Mouse (Mus musculus): ENCODE data around the gene Vmn1r181. TPM values are rescaled to one million over a fixed set of nuclear protein-coding genes. Genes with fewer than 3 reads are reported as not detected.

The Vmn1r181 gene
- total RNA-seq (2023): not detected

GRCm38 (mm10) chr7:23974315-23974714 lies at the start of gene Vmn1r181:
Gene Vmn1r181, plus strand, starts transcription at chr7:23974615.

GRCm38 (mm10) chr7:23926678-23927077 lies 47.7 kb upstream of the Vmn1r181 start, which contains the start of gene Vmn1r179:
Gene Vmn1r179, plus strand, starts transcription at chr7:23926978.

DNA sequence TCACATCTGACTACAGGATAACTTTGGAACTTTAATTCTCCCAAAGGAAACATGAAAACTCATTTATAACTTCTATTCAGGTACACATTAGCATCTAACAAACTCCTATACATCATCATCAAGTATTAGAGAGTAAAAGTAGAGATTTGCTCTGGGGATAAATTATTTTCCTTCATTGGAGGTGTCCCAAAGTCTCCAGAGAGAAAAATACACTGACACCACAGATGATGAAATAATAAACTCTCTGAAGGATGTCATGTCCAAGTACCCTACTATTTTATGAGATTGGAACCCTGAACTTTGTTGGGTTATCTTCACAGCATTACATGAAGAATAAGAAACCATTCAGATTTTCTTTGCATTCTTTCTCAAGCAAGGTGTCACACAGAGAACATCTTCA lies 24.1 kb upstream of the Vmn1r181 start, which contains the start of gene Vmn1r180:
TSS of gene Vmn1r180 (plus strand) at position 301 of the 400 bp plus-strand sequence.

GRCm38 (mm10) chr7:24001391-24001790 lies 27.0 kb downstream of the Vmn1r181 start, which contains the start of gene V1rd19:
Gene V1rd19, plus strand, starts transcription at chr7:24001691.

Other genes with a start within 250 kb of the Vmn1r181 start
- not detected for gene Vmn1r174, start 222.3 kb upstream of the Vmn1r181 start, total RNA-seq (2023)
- not detected for gene Vmn1r175, start 164.0 kb upstream of the Vmn1r181 start, total RNA-seq (2023)
- not detected for gene Vmn1r176, start 137.2 kb upstream of the Vmn1r181 start, total RNA-seq (2023)
- not detected for gene Vmn1r177, start 108.2 kb upstream of the Vmn1r181 start, total RNA-seq (2023)
- not detected for gene Vmn1r178, start 82.6 kb upstream of the Vmn1r181 start, total RNA-seq (2023)
- not detected for gene Vmn1r179, start 47.6 kb upstream of the Vmn1r181 start, total RNA-seq (2023)
- gene Vmn1r180, start 24.0 kb upstream of the Vmn1r181 start, total RNA-seq (2023): not detected
- not detected for gene V1rd19, start 27.1 kb downstream of the Vmn1r181 start, total RNA-seq (2023)
- not detected for gene Vmn1r183, start 78.6 kb downstream of the Vmn1r181 start, total RNA-seq (2023)
- gene Zfp180, start 107.3 kb downstream of the Vmn1r181 start, total RNA-seq (2023): 36.7 TPM
- gene Zfp112, start 137.7 kb downstream of the Vmn1r181 start, total RNA-seq (2023): 5.8 TPM
- 6.2 TPM for gene Zfp235, start 159.6 kb downstream of the Vmn1r181 start, total RNA-seq (2023)
- not detected for gene Zfp114, start 200.4 kb downstream of the Vmn1r181 start, total RNA-seq (2023)
- 0.12 TPM for gene Zfp111, start 236.8 kb downstream of the Vmn1r181 start, total RNA-seq (2023)